Mouse (Mus musculus) c-Kit-negative CD71-positive TER-119-positive erythroid progenitor cells, embryonic 14.5 days (primary cell): ENCODE measurements around the gene CK137956.

Experiments
- DNase-seq: peaks from one replicate; pipeline ENCODE4 v3.0.0-alpha.2; 2013; ENCODE audit warnings: low read depth, low spot score

Gene CK137956

DNA sequence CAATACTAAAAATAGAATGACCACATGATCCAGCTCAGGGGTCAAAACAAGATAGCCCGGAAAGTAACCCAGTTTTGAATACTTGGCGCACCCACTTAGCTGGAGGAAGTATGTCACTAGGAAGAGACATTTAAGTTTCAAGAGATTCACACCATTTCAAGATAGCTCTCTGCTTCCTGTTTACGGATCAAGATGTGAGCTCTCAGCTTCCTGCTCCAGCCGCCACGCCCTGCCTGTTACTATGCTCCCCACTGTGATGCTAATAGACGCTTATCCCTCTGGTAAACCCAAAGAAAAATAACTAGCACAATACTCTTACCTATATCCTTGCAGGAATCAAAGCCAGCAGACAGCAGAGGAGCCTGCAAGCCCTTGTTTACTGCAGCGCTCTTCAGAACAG is 57.2 kb downstream of the CK137956 start:
- no peak for DNase-seq

DNA sequence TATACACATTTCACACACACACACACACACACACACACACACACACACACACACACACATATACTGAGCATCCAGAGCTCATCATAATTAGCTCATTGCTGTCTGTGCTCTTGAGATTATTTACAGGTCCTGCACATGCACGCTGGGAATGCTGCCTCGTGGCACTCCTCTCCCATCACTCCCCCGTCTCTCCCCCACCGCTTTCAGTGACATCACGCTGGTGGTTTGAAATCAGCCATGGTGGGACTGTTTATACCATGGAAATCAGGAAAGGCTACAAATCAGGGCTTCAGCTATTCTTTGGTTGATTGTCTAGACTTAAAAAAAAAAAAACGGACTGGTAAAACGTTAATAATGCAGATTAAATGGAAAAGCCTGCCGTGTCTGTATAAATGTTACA is 63.6 kb downstream of the CK137956 start:
- DNase-seq = no peak

DNA sequence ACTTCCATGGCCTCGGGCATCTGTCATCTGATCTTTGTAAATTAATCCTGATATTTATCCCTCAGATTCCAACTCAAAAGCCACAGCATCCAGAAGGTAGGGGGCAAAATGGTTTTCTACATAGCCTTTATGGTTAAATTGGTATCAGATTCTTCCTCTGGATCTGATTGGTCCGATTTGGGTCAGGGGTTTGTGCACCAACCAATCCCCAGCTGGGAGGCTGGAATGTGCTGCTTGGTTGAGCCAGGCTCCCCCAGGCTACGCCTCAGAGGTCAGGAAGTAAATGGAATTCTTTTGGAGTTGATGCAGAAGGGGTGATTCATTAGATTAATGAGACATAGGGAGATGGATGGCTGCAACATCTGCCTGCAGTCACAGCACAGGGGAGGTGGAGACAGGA is 66.8 kb downstream of the CK137956 start:
- DNase-seq = no peak

DNA sequence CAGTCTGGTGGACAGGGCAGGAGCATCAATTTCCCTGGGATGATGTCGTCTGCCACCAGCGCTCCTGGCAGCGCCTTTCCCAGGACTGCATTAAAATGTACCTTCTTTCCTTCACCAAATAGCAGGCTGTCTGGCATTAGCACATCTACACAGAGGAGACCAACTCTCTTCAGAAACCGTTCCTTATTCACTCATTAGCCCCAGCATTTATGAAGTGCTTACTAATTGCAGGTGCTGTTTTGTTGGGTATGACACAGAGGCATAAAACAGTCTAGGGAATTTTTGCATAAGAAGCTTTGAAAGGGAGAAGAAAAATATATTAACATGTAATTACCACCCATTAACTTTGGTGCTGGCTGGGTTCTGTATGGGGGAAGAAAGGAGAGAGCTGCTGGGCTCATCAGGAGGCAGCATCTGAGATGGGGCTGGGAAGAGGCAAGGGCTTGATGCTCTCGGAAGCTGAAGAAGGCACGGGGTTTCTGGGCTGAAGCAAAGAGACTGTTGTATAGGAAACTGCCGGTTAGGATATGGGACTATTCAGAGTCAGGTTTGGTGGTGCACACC is 69.8 kb downstream of the CK137956 start:
- no peak for DNase-seq

DNA sequence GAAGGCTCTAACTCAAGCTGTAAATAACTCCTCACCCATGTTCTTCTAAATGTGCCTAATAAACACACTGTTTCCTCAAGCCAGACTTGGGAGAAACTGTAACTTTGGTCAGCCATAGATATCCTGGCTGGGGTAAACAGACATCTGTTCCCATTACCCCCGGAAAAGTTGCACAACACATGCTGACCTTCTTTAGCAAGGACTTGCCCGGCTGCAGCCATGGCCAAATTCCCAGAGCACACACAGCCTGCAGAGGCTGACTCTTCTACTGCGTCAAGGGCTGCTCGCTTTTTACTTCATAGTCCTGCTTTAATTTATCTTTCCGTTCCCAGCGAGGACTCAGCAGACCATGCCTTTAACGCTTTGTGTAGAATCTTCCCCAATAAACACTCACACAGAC is 81.7 kb downstream of the CK137956 start:
- DNase-seq = no peak

DNA sequence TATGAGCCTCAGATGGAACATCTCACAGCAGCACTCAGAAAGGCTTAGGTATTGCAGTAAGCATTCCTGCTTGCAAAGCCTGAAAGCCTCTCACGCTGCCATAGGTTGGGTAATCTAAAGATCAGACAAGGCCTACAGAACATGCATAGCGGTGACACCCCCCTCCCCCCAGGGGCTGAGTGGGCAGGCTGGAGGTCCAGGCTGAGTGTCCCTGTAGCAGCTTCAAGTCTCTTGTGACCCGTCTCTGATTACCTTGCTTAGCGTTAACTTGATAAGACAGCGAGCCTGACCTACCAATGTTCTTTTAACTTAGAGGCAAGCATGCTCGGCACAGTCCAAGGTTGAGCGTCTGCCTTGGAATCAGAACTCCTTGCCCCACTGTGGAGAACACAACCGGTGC is 91.8 kb downstream of the CK137956 start:
- no peak for DNase-seq
